Comparison of ENCODE assay signal across 24 mouse cellular contexts in genomic region chr6:146831320-146831719, GRCm38 (mm10). TPM values are rescaled to one million over a fixed set of nuclear protein-coding genes. Genes with fewer than 3 reads are reported as not detected.
"Had no signal": no experiment of that assay in that cellular context is flagged by ENCODE, and none has a peak within 500 bp of the region (broad histone marks: within the 10 kb centered on the region; RNA-seq: fewer than 3 reads in every experiment).

No protein-coding gene starts in this region.

- H3K4me1 ChIP-seq: neural tube, embryonic 12.5 days; neural tube, embryonic 13.5 days; neural tube, embryonic 15.5 days had no signal

- DNase-seq: right cerebral cortex, adult 18-20 months; right cerebral cortex, postnatal 14 days; right cerebral cortex, postnatal 25 days; right cerebral cortex, postnatal 4 days; spleen, adult 18-20 months; thymus, adult 18-20 months; thymus, adult 2 months; thymus, postnatal 14 days; thymus, postnatal 25 days; thymus, postnatal 36 days; thymus, postnatal 4 days had no signal

- H3K4me3 ChIP-seq: neural tube, embryonic 12.5 days; neural tube, embryonic 13.5 days; neural tube, embryonic 15.5 days; stomach, embryonic 15.5 days had no signal

- H3K27ac ChIP-seq: neural tube, embryonic 12.5 days; neural tube, embryonic 13.5 days; neural tube, embryonic 15.5 days; stomach, embryonic 15.5 days; stomach, postnatal 0 days had no signal

- H3K9me3 ChIP-seq: neural tube, embryonic 12.5 days; neural tube, embryonic 13.5 days; neural tube, embryonic 15.5 days; stomach, embryonic 15.5 days had no signal

- H3K9ac ChIP-seq: neural tube, embryonic 12.5 days; neural tube, embryonic 13.5 days; neural tube, embryonic 15.5 days; stomach, embryonic 15.5 days had no signal

- H3K27me3 ChIP-seq: neural tube, embryonic 12.5 days; neural tube, embryonic 13.5 days; neural tube, embryonic 15.5 days; stomach, embryonic 15.5 days had no signal

- H3K36me3 ChIP-seq: neural tube, embryonic 12.5 days; neural tube, embryonic 13.5 days; neural tube, embryonic 15.5 days; stomach, embryonic 15.5 days had no signal

RNA-seq across cellular contexts. Expression of gene Smco2, which starts 18.6 kb away (rescaled TPM):
- total RNA-seq: neutrophil, adult 5-6 weeks had no signal
- polyA plus RNA-seq: neural tube, embryonic 12.5 days; neural tube, embryonic 13.5 days; neural tube, embryonic 14.5 days; neural tube, embryonic 15.5 days; small intestine, adult 2 months; spleen, adult 2 months; stomach, embryonic 14.5 days; stomach, embryonic 15.5 days; stomach, embryonic 16.5 days; stomach, postnatal 0 days; thymus, adult 2 months; thymus, postnatal 0 days; urinary bladder, adult 2 months had no signal
